In the genomic region with DNA sequence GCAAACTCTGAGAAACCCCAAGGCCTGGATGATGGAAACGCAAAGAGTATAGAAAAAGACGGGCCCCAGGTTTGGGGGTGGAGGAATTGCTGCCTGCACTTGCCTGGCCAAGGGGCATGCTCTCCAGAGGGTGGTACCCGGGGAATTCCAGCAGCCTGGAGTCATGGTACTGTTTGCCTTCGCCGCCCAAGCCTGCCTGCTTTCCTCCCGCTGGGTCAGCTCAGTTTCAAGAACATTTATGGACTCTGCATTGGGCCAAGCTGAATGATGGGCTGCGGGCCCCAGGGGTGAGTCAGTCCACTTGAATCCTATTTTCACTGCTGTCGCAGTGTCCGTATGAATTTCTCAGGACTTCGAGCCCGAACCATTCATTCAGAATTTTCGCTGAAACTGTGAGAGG, we compare ENCODE assay signal across 11 mouse cellular contexts. TPM values are rescaled to one million over a fixed set of nuclear protein-coding genes. Genes with fewer than 3 reads are reported as not detected.
DNase-seq lines count a peak whose midpoint lies in the region; ATAC-seq lines count a peak whose summit lies in the region.
"Had no signal": no experiment of that assay in that cellular context is flagged by ENCODE, and none has a peak within 500 bp of the region (broad histone marks: within the 10 kb centered on the region; RNA-seq: fewer than 3 reads in every experiment).

No protein-coding gene starts in this region.

- H3K9ac ChIP-seq in hindbrain, embryonic 12.5 days, result no peak overlapping the region
- H3K9ac ChIP-seq in hindbrain, embryonic 11.5 days (ENCODE audit: low read depth, low read length), result no peak overlapping the region
- H3K9ac ChIP-seq in midbrain, embryonic 13.5 days (replicated peaks), result no peak overlapping the region
- no peak overlapping the region for H3K9ac ChIP-seq in midbrain, embryonic 15.5 days
- H3K9ac ChIP-seq in neural tube, embryonic 15.5 days (replicated peaks), result no peak overlapping the region
- H3K9ac ChIP-seq: midbrain, embryonic 12.5 days had no signal

- no peak for ATAC-seq in hindbrain, embryonic 12.5 days (ENCODE audit: low FRiP score)
- ATAC-seq in hindbrain, embryonic 11.5 days (ENCODE audit: low FRiP score), result no peak
- no peak for ATAC-seq in midbrain, embryonic 13.5 days
- no peak for ATAC-seq in midbrain, embryonic 15.5 days (replicated peaks)
- no peak for ATAC-seq in neural tube, embryonic 15.5 days (ENCODE audit: low FRiP score)
- no peak for ATAC-seq in megakaryocyte progenitor cell, adult 5-6 weeks (replicated peaks; ENCODE audit: poor library complexity)

- H3K4me1 ChIP-seq in hindbrain, embryonic 12.5 days, result peaks cover 19% of the 10 kb centered on the region
- peaks cover 13% of the 10 kb centered on the region for H3K4me1 ChIP-seq in hindbrain, embryonic 11.5 days (replicated peaks; ENCODE audit: control insufficient read depth, insufficient read depth, low read length)
- peaks cover 20% of the 10 kb centered on the region for H3K4me1 ChIP-seq in midbrain, embryonic 13.5 days (replicated peaks)
- peaks cover 22% of the 10 kb centered on the region for H3K4me1 ChIP-seq in midbrain, embryonic 15.5 days
- peaks cover 26% of the 10 kb centered on the region for H3K4me1 ChIP-seq in neural tube, embryonic 15.5 days

- no peak overlapping the region for H3K27ac ChIP-seq in hindbrain, embryonic 12.5 days
- H3K27ac ChIP-seq in hindbrain, embryonic 11.5 days (ENCODE audit: low read depth, low read length), result no peak overlapping the region
- no peak overlapping the region for H3K27ac ChIP-seq in midbrain, embryonic 13.5 days
- no peak overlapping the region for H3K27ac ChIP-seq in midbrain, embryonic 15.5 days
- H3K27ac ChIP-seq in neural tube, embryonic 15.5 days (replicated peaks), result no peak overlapping the region
- H3K27ac ChIP-seq: forebrain, embryonic 13.5 days; midbrain, embryonic 12.5 days had no signal

- H3K4me3 ChIP-seq in hindbrain, embryonic 12.5 days, result no peak overlapping the region
- H3K4me3 ChIP-seq in hindbrain, embryonic 11.5 days (ENCODE audit: low read depth, low read length), result no peak overlapping the region
- H3K4me3 ChIP-seq in midbrain, embryonic 13.5 days (replicated peaks), result no peak overlapping the region
- H3K4me3 ChIP-seq in midbrain, embryonic 15.5 days, result no peak overlapping the region
- H3K4me3 ChIP-seq in neural tube, embryonic 15.5 days (replicated peaks), result no peak overlapping the region

- 69% methylated on average over 12 of the region's 12 CpGs for WGBS in hindbrain, embryonic 12.5 days
- 73% methylated on average over 12 of the region's 12 CpGs for WGBS in hindbrain, embryonic 11.5 days
- WGBS in midbrain, embryonic 13.5 days, result 72% methylated on average over 12 of the region's 12 CpGs
- 66% methylated on average over 12 of the region's 12 CpGs for WGBS in midbrain, embryonic 15.5 days
- 64% methylated on average over 12 of the region's 12 CpGs for WGBS in neural tube, embryonic 15.5 days

- peak; percentile 17 to 35 for DNase-seq in cerebellum, adult 18-20 months
- no peak for DNase-seq in cerebellum, postnatal 10 days
- DNase-seq in hindbrain, embryonic 11.5 days (ENCODE audit: low spot score), result no peak

- H3K36me3 ChIP-seq in hindbrain, embryonic 12.5 days, result no peaks in the 10 kb centered on the region
- H3K36me3 ChIP-seq in hindbrain, embryonic 11.5 days (ENCODE audit: control insufficient read depth, insufficient read depth, low read length), result no peaks in the 10 kb centered on the region
- H3K36me3 ChIP-seq in midbrain, embryonic 13.5 days, result no peaks in the 10 kb centered on the region
- no peaks in the 10 kb centered on the region for H3K36me3 ChIP-seq in midbrain, embryonic 15.5 days (replicated peaks)
- H3K36me3 ChIP-seq in neural tube, embryonic 15.5 days, result no peaks in the 10 kb centered on the region
- H3K36me3 ChIP-seq: G1E; midbrain, embryonic 12.5 days had no signal

- no peaks in the 10 kb centered on the region for H3K9me3 ChIP-seq in hindbrain, embryonic 12.5 days (replicated peaks)
- H3K9me3 ChIP-seq in hindbrain, embryonic 11.5 days (ENCODE audit: control insufficient read depth, low read length), result no peaks in the 10 kb centered on the region
- H3K9me3 ChIP-seq in midbrain, embryonic 13.5 days, result no peaks in the 10 kb centered on the region
- no peaks in the 10 kb centered on the region for H3K9me3 ChIP-seq in midbrain, embryonic 15.5 days
- no peaks in the 10 kb centered on the region for H3K9me3 ChIP-seq in neural tube, embryonic 15.5 days (replicated peaks)
- H3K9me3 ChIP-seq: midbrain, embryonic 12.5 days had no signal

- peaks cover 42% of the 10 kb centered on the region for H3K27me3 ChIP-seq in hindbrain, embryonic 12.5 days
- peaks cover 18% of the 10 kb centered on the region for H3K27me3 ChIP-seq in hindbrain, embryonic 11.5 days (ENCODE audit: control insufficient read depth, insufficient read depth, low read length)
- peaks cover 48% of the 10 kb centered on the region for H3K27me3 ChIP-seq in midbrain, embryonic 13.5 days
- peaks cover 31% of the 10 kb centered on the region for H3K27me3 ChIP-seq in midbrain, embryonic 15.5 days (replicated peaks)
- H3K27me3 ChIP-seq in neural tube, embryonic 15.5 days (replicated peaks), result peaks cover 34% of the 10 kb centered on the region

- 0 out of 2 replicates have a peak overlapping the region, but pooled peaks have one; percentile 96 for H3K4me2 ChIP-seq in hindbrain, embryonic 12.5 days (replicated peaks)
- H3K4me2 ChIP-seq in hindbrain, embryonic 11.5 days (replicated peaks; ENCODE audit: low read depth, low read length), result no peak overlapping the region
- 0 out of 2 replicates have a peak overlapping the region, but pooled peaks have one; percentile 98 for H3K4me2 ChIP-seq in midbrain, embryonic 13.5 days (replicated peaks)
- H3K4me2 ChIP-seq in midbrain, embryonic 15.5 days, result no peak overlapping the region
- H3K4me2 ChIP-seq in neural tube, embryonic 15.5 days, result peak overlapping the region; percentile 99

RNA-seq across cellular contexts. Expression of gene Mical2, which starts 0.8 kb away (rescaled TPM):
- polyA plus RNA-seq in hindbrain, embryonic 12.5 days (2016; fragmentation: Nextera tagmentation; extraction: Ambion mirVana), result 1.6 and 2.3 TPM in 2 replicates
- polyA plus RNA-seq in hindbrain, embryonic 11.5 days (2014; fragmentation: Nextera tagmentation; extraction: Ambion mirVana), result 1.2 and 1.7 TPM in 2 replicates
- 1.5 TPM in 2 replicates for polyA plus RNA-seq in midbrain, embryonic 13.5 days (2015; fragmentation: Nextera tagmentation; extraction: Ambion mirVana)
- polyA plus RNA-seq in midbrain, embryonic 15.5 days (2015; fragmentation: Nextera tagmentation; extraction: Ambion mirVana), result 2.7 and 2.8 TPM in 2 replicates
- 3.9 and 6.2 TPM in 2 replicates for polyA plus RNA-seq in neural tube, embryonic 15.5 days (2015; fragmentation: Nextera tagmentation; extraction: Ambion mirVana)
- 0.52 and 0.88 TPM in 2 replicates for total RNA-seq in megakaryocyte progenitor cell, adult 5-6 weeks (2015)
- 0.46 and 0.54 TPM in 2 replicates for total RNA-seq in megakaryocyte progenitor cell, adult 5-6 weeks (2017)
- polyA plus RNA-seq: G1E had no signal

Comparison
In these comparisons a context has a peak if more than half of its experiments do, and no peak if none do; other contexts are left out.
1. DNase-seq: peak in cerebellum, adult 18-20 months (2 of 2); none in cerebellum, postnatal 10 days (0 of 2) and hindbrain, embryonic 11.5 days (single experiment).
2. H3K4me2 ChIP-seq: peak in hindbrain, embryonic 12.5 days (single experiment), midbrain, embryonic 13.5 days (single experiment) and neural tube, embryonic 15.5 days (single experiment); none in hindbrain, embryonic 11.5 days (single experiment) and midbrain, embryonic 15.5 days (single experiment).